Mouse (Mus musculus) lung, postnatal 10 days (tissue): ENCODE data around the gene Rc3h2.
A peak's percentile ranks its signal among the peaks of the same experiment; 100 is the strongest.

Source experiments
- DNase-seq: peaks from one replicate; pipeline ENCODE4 v3.0.0; 2021

Rc3h2 gene

GRCm38 (mm10) chr2:37422306-37423304 lies at the start of gene Rc3h2:
Gene Rc3h2 (minus strand): TSS chr2:37422903.
- DNase-seq: peak; percentile 98

GRCm38 (mm10) chr2:37466266-37466665 lies 43.6 kb upstream of the Rc3h2 start:
- no peak for DNase-seq

GRCm38 (mm10) chr2:37460707-37461106 lies 38.0 kb upstream of the Rc3h2 start:
- DNase-seq: no peak

- no peak for DNase-seq
Observed at GRCm38 (mm10) chr2:37452376-37452760, 29.7 kb upstream of the Rc3h2 start.

GRCm38 (mm10) chr2:37451667-37452375 lies 29.1 kb upstream of the Rc3h2 start:
- DNase-seq: peak; percentile 97

- peak; percentile 98 for DNase-seq
Observed at GRCm38 (mm10) chr2:37442611-37443591, 20.2 kb upstream of the Rc3h2 start, which contains the start of the genes Zbtb26, Zbtb6 and Rabgap1. Gene Zbtb26 (minus strand): TSS chr2:37443135. Gene Zbtb6 (minus strand): TSS chr2:37443171. Gene Rabgap1 (plus strand): TSS chr2:37443279.

- no peak for DNase-seq
Observed at GRCm38 (mm10) chr2:37431609-37432008, 8.9 kb upstream of the Rc3h2 start.

- DNase-seq: peak; percentile 90
Observed at GRCm38 (mm10) chr2:37430593-37431464, 8.1 kb upstream of the Rc3h2 start.

- no peak for DNase-seq
Observed at GRCm38 (mm10) chr2:37423671-37424070, 968 bp upstream of the Rc3h2 start.

GRCm38 (mm10) chr2:37421903-37422302 lies 800 bp downstream of the Rc3h2 start:
- no peak for DNase-seq

- peak; percentile 3 for DNase-seq
Observed at GRCm38 (mm10) chr2:37395539-37395938, 27.2 kb downstream of the Rc3h2 start.

GRCm38 (mm10) chr2:37382921-37383320 lies 39.8 kb downstream of the Rc3h2 start:
- no peak for DNase-seq

GRCm38 (mm10) chr2:37380189-37380588 lies 42.5 kb downstream of the Rc3h2 start:
- DNase-seq: peak; percentile 67

GRCm38 (mm10) chr2:37376018-37376417 lies 46.7 kb downstream of the Rc3h2 start:
- DNase-seq: no peak

GRCm38 (mm10) chr2:37370651-37371050 lies 52.1 kb downstream of the Rc3h2 start:
- DNase-seq: no peak

GRCm38 (mm10) chr2:37359908-37360307 lies 62.8 kb downstream of the Rc3h2 start:
- DNase-seq: no peak

GRCm38 (mm10) chr2:37358633-37359540 lies 63.8 kb downstream of the Rc3h2 start, which contains the start of gene Pdcl:
Gene Pdcl (minus strand): TSS chr2:37359332.
- DNase-seq: peak; percentile 98

- no peak for DNase-seq
Observed at GRCm38 (mm10) chr2:37355571-37355970, 67.1 kb downstream of the Rc3h2 start.

GRCm38 (mm10) chr2:37351671-37352070 lies 71.0 kb downstream of the Rc3h2 start:
- no peak for DNase-seq
